Mouse (Mus musculus) gastrocnemius, postnatal 10 days (tissue): ENCODE data around the gene Tfcp2. TPM values are rescaled to one million over a fixed set of nuclear protein-coding genes. Genes with fewer than 3 reads are reported as not detected.
"Not testable (repeated sequence)": the region's sequence is repeated elsewhere in the genome, so short reads cannot be mapped to it uniquely, and the experiment has no call there.

Source experiments
- DNase-seq: peaks from one replicate; pipeline ENCODE4 v3.0.0; 2021; ENCODE audit warnings: mixed read lengths
- total RNA-seq, 2 experiments: library from RNA; stranded (reverse); gene quantifications; 2 replicates each; pipeline ENCODE4 v1.2.3; 2021

Gene Tfcp2
- total RNA-seq, 2 experiments from 2014 or later, result 13.1 to 16.1 TPM

DNA sequence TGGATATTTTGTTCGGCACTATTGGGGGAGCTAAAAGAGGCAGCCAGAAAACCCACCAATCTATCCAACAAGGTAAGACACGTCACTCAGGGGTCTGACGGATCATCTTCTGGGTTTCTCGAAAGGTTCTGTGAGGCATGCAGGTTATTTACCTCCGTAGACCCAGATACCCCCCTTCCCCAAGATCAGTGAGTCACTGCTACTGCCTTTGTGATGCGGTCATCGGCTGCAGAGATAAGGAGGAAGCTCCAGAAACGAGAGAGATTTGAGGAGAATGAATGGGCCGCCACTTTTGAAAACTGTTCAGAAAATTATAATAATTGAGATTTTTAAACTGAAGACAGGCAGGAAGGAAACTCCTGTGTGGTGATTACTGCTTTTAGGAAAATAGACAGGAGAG, 4.6 kb upstream of the Tfcp2 start:
- DNase-seq, result no peak

- no peak for DNase-seq
Measured at GRCm38 (mm10) chr15:100555965-100556364, 4.2 kb upstream of the Tfcp2 start.

DNA sequence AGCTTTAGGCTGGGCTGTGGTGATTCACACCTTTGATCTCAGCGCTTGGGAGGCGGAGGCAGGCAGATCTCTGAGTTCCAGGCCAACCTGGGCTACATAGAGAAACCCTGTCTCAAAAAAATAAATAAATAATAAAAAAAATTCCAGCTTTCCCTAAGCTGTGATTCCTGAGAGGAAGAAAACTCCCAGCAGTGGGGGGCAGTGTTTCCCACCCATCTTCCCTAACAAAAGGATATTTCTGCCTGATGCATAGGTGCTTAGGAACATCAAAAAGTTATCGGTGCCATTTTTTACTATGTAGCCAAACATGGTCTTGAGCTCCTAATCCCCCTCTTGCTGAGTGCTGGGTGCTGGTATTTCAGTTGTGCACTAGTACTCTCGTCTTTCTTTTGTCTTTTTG, 1.5 kb downstream of the Tfcp2 start:
- no peak for DNase-seq

- DNase-seq, result not testable (repeated sequence)
Measured at GRCm38 (mm10) chr15:100543651-100544030, 8.2 kb downstream of the Tfcp2 start.

DNA sequence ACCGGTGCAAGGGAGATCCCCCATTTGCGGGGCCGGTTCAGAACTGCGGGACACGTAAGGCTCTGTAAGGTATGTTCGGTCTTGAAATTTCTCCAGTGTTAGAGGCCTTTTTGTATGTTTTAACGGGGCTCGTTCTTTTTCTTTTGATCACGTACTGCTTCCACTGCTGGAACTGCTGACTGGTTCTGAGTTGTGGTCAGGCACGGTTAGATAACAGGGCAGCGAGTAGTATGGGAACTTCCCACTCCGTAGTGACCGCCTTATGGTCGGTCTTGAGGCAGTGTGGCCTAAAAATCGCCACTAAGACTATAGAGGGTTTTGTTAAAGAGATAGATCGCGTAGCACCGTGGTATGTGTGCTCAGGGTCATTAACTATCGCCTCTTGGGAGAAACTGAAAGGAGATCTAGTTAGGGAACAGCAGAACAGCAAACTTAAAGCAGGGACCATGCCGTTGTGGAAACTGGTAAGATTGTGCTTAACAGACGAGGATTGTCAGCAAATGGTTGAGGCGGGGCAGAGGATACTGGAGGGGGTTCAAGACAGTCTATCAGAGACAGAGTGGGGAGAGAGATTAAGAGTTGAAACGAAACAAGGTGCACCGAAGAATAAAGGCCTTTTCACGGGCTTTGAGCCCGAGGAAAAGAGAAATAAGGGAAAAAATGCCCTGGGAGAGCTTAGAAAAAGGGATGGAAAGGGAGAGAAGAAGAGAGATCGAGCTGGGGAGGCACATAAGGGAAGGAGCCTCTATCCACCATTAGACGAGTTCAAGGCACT, 8.7 kb downstream of the Tfcp2 start:
- not testable (repeated sequence) for DNase-seq

DNA sequence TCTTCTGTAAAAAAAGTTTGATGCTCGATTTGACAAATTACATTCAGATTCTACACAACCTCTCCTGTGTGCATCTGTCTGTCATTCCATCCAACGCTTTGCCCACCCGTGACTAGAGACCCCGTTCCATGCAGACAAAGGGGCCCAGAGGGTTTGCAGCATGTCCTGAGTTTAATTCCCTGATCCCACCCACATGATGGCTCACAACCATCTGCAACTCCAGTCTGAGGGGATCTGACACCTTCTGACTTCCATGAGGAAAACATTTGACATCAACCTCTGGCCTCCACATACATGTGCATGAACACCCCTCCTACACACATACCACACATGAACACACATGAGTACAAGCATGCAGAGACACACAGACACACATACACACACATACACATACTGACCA, 10.4 kb downstream of the Tfcp2 start:
- DNase-seq, result no peak

- DNase-seq, result not testable (repeated sequence)
Measured at GRCm38 (mm10) chr15:100541001-100541400, 10.8 kb downstream of the Tfcp2 start.

DNA sequence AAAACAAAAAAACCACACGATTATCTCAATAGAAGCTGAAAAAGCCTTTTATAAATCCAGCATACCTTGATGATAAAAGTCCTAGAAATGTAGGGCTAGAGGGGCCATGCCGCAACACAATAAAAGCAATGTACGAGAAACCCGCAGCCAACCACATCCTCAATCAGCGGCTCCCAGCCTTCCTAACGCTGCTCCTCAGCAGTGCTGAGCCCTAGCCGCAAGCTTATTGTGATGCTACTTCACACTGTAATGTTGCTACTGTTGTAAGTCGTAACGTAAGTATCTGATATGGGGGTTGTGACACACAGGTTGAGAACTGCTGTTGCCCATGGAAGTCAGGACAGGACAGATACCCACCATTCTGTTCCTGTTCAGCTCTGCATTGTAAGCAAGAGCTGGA, 12.4 kb downstream of the Tfcp2 start:
- no peak for DNase-seq

DNA sequence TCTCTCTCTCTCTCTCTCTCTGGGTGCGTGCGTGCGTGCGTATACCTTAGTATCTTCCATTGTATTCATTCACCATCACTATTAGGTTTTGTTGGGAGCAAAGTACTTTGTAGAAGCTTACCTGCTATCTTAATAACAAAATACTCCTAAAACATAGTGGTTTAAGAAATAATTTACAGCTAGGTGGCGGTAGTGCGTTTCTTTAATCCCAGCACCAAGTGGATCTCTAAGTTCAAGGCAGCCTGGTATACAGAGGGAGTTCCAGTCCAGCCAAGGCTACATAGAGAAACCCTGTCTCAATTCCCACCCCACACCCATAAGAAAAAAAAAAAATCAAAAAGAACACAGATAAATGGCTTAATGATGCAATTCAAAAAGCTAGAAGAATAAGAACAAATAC, 13.9 kb downstream of the Tfcp2 start:
- DNase-seq, result no peak

DNA sequence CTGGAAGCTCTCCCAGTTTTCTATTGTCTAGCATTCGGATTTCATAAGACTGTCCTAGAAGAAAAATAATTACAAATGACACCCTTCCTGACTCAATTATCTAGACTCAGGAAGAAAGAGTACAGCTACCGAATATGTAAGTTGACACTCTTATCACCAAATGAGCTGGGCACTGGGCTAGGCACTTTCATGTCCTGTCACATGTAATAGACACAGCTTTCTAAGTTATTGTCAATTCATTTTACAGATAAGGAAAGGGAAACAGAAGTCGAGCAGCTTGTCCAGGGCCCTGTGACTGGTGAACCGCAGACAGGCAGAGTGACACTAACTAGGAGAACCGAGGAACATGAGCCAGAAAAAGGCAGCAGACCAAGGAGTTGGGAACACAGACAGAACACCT, 23.9 kb downstream of the Tfcp2 start:
- no peak for DNase-seq

- no peak for DNase-seq
Measured at GRCm38 (mm10) chr15:100525405-100525804, 26.4 kb downstream of the Tfcp2 start.

GRCm38 (mm10) chr15:100520306-100520705, 31.5 kb downstream of the Tfcp2 start:
- no peak for DNase-seq

- no peak for DNase-seq
Measured at GRCm38 (mm10) chr15:100515121-100515520, 36.7 kb downstream of the Tfcp2 start.

- DNase-seq, result no peak
Measured at GRCm38 (mm10) chr15:100513387-100513786, 38.4 kb downstream of the Tfcp2 start.

GRCm38 (mm10) chr15:100510072-100510471, 41.7 kb downstream of the Tfcp2 start:
- DNase-seq, result no peak

DNA sequence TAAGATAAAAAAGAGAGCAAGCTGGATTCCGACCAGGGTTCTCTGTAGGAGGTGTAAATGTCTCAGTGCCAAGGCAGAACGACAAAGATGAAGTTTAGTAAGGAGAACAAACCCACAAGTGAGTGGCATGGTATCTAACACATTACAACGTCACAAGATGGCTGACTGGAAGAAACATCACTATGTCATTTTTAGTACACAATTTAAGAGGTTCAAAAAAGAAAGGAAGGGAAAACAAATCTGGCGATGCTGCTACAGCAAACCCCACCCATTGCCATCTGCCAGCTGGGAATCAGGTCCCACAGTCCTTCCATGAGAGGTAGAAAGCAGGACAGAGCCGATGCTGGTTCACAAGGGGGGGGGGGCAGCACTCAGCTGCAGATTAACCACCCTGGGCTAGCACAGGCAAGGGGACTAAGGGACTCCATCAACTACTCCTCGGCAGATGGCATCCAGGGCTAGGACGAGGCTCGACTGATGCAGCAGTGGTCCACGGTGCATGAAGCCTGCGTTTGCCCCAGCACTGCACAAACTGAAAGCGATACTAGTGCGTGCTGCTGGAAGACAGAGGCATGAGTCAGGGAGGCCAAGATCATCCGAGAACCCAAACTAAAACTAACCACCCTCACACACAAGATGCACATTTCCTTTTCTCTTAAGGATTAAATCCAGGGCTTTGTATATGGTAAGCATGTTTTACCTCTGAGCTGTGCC, 43.2 kb downstream of the Tfcp2 start:
- DNase-seq, result no peak

DNA sequence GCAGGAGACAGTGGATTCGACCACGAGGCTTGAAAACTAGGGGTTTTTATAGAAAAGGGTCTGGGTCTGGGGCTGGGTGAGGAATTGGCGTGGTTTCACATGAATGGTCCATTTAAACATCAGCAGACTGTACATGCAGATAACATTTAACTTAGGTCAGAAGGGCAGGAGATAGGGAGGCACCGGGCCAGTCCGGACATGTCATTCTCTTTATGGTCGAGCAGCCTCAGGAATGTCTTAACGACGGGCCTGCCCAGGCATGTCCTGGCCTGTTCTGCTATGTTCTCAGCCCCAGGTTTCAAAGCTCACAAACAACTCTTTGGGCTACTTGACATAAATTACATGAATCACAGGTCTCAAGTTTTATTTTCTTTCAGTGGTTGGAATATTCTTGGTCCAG, 52.3 kb downstream of the Tfcp2 start:
- not testable (repeated sequence) for DNase-seq

- peak; percentile 91 for DNase-seq
Measured at GRCm38 (mm10) chr15:100495102-100495501, 56.7 kb downstream of the Tfcp2 start, which contains the start of gene Csrnp2. TSS of gene Csrnp2 (minus strand) at chr15:100495488.

DNA sequence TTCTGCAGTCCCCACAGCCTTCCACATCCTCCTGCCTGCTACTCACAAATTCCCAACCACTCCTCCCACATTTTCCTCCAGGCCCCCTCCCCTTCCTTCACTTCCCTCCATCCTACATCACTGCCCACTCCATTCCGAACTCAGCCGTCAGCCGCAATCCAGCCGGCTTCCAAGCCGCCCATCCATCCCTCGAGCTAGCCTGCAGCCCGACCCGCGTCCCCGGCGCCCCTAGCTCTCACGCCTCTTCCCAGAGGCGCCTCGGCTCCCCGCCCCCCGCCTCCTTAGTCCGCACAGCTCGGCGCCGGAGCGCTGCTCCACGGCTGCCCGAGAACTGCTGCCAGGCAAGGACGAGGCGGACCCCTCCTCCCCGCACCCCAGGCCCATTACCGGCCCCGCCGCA, 57.2 kb downstream of the Tfcp2 start:
- DNase-seq, result no peak

- no peak for DNase-seq
Measured at GRCm38 (mm10) chr15:100491966-100492365, 59.8 kb downstream of the Tfcp2 start.

DNA sequence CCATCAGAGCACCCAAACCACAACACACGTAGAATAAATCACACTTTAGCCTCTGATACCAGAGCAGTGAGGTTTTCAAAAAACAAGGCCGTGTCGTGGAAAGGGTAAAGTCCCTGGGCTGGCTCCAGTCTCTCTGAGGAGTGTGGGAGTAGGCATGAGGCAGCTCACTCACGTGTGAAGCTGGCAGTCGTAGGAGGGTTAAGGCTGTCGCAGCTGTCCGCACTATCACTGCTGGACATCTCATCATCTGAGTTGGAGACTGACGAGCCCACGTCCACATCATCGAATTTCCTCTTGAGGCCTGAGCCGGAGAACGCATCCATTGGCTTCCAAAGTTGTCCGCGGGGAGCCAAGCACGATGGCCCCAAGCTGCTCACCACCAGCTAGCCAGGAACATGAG, 62.5 kb downstream of the Tfcp2 start:
- DNase-seq, result no peak

GRCm38 (mm10) chr15:100488297-100488696, 63.5 kb downstream of the Tfcp2 start:
- DNase-seq, result not testable (repeated sequence)

- no peak for DNase-seq
Measured at GRCm38 (mm10) chr15:100487050-100487449, 64.8 kb downstream of the Tfcp2 start.

DNA sequence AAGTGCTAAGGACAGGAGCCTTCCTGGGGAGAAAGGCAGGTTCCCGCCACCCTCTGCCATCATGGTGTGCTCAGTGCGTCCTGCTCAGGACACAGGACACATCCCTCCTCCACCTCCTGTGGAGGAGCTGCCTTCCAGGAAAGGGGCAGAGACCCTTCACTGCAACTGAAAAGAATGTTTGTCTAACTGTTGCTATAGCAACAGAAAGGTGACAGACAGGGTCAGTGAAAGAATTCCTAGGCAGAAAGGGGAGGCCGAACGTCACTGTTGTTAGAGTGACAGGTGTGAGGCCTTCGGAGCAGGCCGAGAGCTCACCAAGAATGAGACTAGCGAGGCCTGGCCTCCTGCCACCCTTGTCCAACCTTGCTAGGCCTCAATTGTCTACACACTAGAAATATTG, 65.4 kb downstream of the Tfcp2 start:
- no peak for DNase-seq
